Mouse (Mus musculus): ENCODE measurements around the gene Abhd5. TPM values are rescaled to one million over a fixed set of nuclear protein-coding genes. Genes with fewer than 3 reads are reported as not detected.

The Abhd5 gene
- total and polyA plus RNA-seq, 3 experiments: 14.2 to 20.2 TPM; not detected in 1

- TF ChIP-seq ELF1 (IDR thresholded peaks at IDR 0.05; ENCODE audit: low read depth, low read length) (no peak), MAX (IDR thresholded peaks at IDR 0.05; ENCODE audit: low read length) (0 out of 2 replicates have a peak, but pooled peaks have one; percentile 14), UBTF (IDR thresholded peaks at IDR 0.05; ENCODE audit: borderline replicate concordance, insufficient read depth, low read depth, low read length) (no peak), ZNF384 (IDR thresholded peaks at IDR 0.05; ENCODE audit: low read depth, low read length) (no peak), GATA1 (IDR thresholded peaks at IDR 0.05; ENCODE audit: low read depth, low read length) (no peak), MYC (IDR thresholded peaks at IDR 0.05; ENCODE audit: low read depth, low read length) (0 out of 2 replicates have a peak, but pooled peaks have one; percentile 24), SIN3A (IDR thresholded peaks at IDR 0.05; ENCODE audit: low read length) (peak; percentile 25; the same call in 1 of the 2 replicates), GABPA (IDR thresholded peaks at IDR 0.05; ENCODE audit: low read depth, low read length) (no peak), SMC3 (IDR thresholded peaks at IDR 0.05; ENCODE audit: low read depth, low read length) (peak; percentile 68), USF1 (IDR thresholded peaks at IDR 0.05; ENCODE audit: low read depth, low read length) (no peak), BHLHE40 (IDR thresholded peaks at IDR 0.05; ENCODE audit: borderline replicate concordance, low read depth, low read length) (no peak), TAL1 (IDR thresholded peaks at IDR 0.05; ENCODE audit: low read length) (no peak), ZMIZ1 (IDR thresholded peaks at IDR 0.05; ENCODE audit: low read depth, low read length) (no peak), RCOR1 (IDR thresholded peaks at IDR 0.05; ENCODE audit: low read depth, low read length) (no peak), POLR2A (IDR thresholded peaks at IDR 0.05; ENCODE audit: control insufficient read depth in 1 of 2, insufficient read depth in 1 of 2, low read depth in 1 of 2, low read length in 2 of 2, poor library complexity in 1 of 2) (no peak), RAD21 (IDR thresholded peaks at IDR 0.05; ENCODE audit: low read depth, low read length) (peak; percentile 34)
These were observed 73.7 kb downstream of the Abhd5 start (continued) for GRCm38 (mm10) chr9:122424941-122425608.

- no peaks in the 10 kb centered on the region for H3K36me3 ChIP-seq (ENCODE audit: control insufficient read depth in 1 of 2, insufficient read depth in 2 of 2, low read length in 2 of 2)
- H3K9ac ChIP-seq (ENCODE audit: control insufficient read depth, low read depth, low read length, poor library complexity, severe bottlenecking): no peak overlapping the region
- H3K9me3 ChIP-seq (replicated peaks; ENCODE audit: insufficient read depth, low read length): no peaks in the 10 kb centered on the region
- no peak overlapping the region for H3K4me3 ChIP-seq (ENCODE audit: control insufficient read depth in 1 of 2, insufficient read depth in 1 of 2, low read depth in 2 of 2, low read length in 2 of 2)
- no peaks in the 10 kb centered on the region for H3K79me2 ChIP-seq (ENCODE audit: control insufficient read depth, insufficient read depth, low read length, poor library complexity)
- peaks cover under 1 to 2% of the 10 kb centered on the region in 2 experiments; a peak in 2 of 4 replicates for H3K4me1 ChIP-seq (ENCODE audit: control insufficient read depth in 1 of 2, insufficient read depth in 2 of 2, low read length in 2 of 2)
- H3K27me3 ChIP-seq (ENCODE audit: control insufficient read depth in 1 of 2, insufficient read depth in 2 of 2, low read length in 2 of 2): no peaks in the 10 kb centered on the region
- H3K27ac ChIP-seq (ENCODE audit: control insufficient read depth, low read depth, low read length): no peak overlapping the region
- no peak for TF ChIP-seq NELFE (IDR thresholded peaks at IDR 0.05; ENCODE audit: low read depth, low read length)
- no peak for TF ChIP-seq ZNF384 (IDR thresholded peaks at IDR 0.05; ENCODE audit: low read depth, low read length)
- TF ChIP-seq GATA1 (IDR thresholded peaks at IDR 0.05; ENCODE audit: low read depth, low read length): no peak
- TF ChIP-seq MAZ (IDR thresholded peaks at IDR 0.05; ENCODE audit: low read depth, low read length): no peak
- no peak for TF ChIP-seq MYC (IDR thresholded peaks at IDR 0.05; ENCODE audit: low read depth, low read length)
- TF ChIP-seq MAFK (IDR thresholded peaks at IDR 0.05; ENCODE audit: borderline replicate concordance, low read depth, low read length): no peak
- no peak for TF ChIP-seq RAD21 (IDR thresholded peaks at IDR 0.05; ENCODE audit: low read depth, low read length)
- TF ChIP-seq SIN3A (IDR thresholded peaks at IDR 0.05; ENCODE audit: low read length): no peak
- no peak for TF ChIP-seq CHD2 (IDR thresholded peaks at IDR 0.05; ENCODE audit: low read length)
- TF ChIP-seq UBTF (IDR thresholded peaks at IDR 0.05; ENCODE audit: borderline replicate concordance, insufficient read depth, low read depth, low read length): no peak
- no peak for TF ChIP-seq CHD1 (IDR thresholded peaks at IDR 0.05; ENCODE audit: low read depth, low read length)
- TF ChIP-seq BHLHE40 (IDR thresholded peaks at IDR 0.05; ENCODE audit: borderline replicate concordance, low read depth, low read length): no peak
- TF ChIP-seq POLR2AphosphoS2 (IDR thresholded peaks at IDR 0.05; ENCODE audit: low read length): no peak
- TF ChIP-seq TBP (IDR thresholded peaks at IDR 0.05; ENCODE audit: low read depth, low read length): no peak
- no peak for TF ChIP-seq USF2 (IDR thresholded peaks at IDR 0.05; ENCODE audit: borderline replicate concordance in 1 of 2, insufficient read depth in 1 of 2, low read depth in 1 of 2, low read length in 2 of 2)
- TF ChIP-seq KAT2A (conservative IDR thresholded peaks at IDR 0.05; ENCODE audit: low read depth, low read length): no peak
- TF ChIP-seq HCFC1 (IDR thresholded peaks at IDR 0.05; ENCODE audit: low read depth, low read length): no peak
- DNase-seq (ENCODE audit: low read depth, low spot score): no peak
These were observed 77.7 kb downstream of the Abhd5 start for GRCm38 (mm10) chr9:122429058-122429649.

Data from MEL (cell line).